Mouse (Mus musculus): ENCODE data around the gene A430005L14Rik.
"Not testable (repeated sequence)": the region's sequence is repeated elsewhere in the genome, so short reads cannot be mapped to it uniquely, and the experiment has no call there.

Gene A430005L14Rik

DNA sequence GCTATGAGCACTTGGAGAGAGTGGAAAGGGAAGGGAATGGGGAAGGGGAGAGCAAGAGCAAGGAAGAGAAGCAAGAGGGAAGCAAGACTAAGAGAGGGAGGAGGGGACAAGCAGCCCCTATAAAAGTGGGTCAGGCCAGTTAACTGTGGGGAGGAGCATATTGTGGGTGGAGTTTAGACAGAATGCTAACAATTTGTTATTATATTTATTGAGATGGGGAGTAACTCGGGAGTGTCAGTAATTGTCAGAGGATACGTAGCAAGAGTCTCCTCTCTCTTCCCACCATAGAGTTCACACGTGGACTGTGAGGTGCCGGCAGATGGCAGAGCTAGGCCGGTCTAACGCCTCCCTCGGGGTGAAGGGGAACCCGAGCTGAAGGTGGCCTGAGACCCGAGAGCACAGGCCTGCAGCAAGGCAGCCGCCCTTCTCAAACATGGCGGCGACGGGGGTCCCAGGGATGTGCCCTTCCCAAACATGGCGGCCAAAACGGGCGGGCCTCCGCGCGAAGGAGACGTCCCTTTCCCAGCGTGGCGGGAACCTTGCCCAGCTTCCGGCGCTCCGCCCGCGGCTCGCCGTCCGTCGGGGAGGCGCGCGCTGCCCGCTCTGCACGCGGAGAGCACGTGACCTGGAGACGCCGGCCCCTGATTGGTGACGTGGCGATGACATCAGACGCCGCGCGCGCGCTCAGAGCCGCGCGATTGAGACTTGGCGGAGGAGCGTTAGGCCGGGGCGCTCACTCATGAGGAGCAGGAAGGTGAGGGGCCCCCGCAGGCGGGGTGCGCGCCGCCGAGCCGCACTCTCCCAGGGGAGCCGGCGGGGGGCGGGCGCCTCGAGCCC, at the start of gene A430005L14Rik:
TSS of gene A430005L14Rik (plus strand) at position 669 of the 837 bp plus-strand sequence.
- DNase-seq (ENCODE audit: low spot score) = peak; percentile 96

DNA sequence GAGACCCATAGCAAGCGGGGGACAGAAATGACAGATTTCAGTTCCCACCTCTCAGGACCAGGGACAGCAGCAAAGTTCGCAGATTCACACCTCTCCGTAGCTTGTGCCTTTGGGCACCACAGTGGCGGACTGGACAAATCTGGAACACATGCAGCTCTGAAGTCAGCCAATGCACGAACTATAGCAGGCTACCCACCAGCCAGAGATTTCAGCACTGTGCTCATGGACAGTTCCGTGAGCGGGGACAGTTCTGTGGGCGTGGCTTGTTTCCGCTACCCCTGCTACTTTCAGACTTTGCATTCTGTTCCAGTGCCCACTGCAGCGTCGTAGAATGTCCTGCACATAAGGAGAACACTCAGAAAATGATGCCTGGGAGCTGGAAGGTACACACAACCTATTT, 49.5 kb upstream of the A430005L14Rik start:
- peak; percentile 24 for DNase-seq (ENCODE audit: low spot score)

DNA sequence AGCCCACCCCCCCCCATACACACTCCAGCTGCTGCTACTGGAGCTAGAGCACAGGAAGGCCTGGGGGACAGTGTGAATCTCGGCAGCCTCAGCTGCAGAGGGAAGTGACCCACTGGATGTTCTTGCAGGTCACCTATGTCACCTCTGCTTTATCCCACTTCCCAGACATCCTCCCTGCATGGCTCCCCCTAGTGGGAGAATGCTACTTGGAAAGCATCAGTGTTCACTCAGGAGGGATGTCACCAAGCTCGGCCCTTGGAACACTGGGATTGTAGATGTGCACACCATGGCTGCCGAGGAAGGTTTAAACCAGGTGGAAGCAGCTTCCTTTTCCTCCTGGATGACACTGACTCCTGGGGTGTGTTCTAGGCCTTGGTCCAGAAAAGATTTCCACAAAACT, 43.4 kb upstream of the A430005L14Rik start:
- no peak for DNase-seq (ENCODE audit: low spot score)

DNA sequence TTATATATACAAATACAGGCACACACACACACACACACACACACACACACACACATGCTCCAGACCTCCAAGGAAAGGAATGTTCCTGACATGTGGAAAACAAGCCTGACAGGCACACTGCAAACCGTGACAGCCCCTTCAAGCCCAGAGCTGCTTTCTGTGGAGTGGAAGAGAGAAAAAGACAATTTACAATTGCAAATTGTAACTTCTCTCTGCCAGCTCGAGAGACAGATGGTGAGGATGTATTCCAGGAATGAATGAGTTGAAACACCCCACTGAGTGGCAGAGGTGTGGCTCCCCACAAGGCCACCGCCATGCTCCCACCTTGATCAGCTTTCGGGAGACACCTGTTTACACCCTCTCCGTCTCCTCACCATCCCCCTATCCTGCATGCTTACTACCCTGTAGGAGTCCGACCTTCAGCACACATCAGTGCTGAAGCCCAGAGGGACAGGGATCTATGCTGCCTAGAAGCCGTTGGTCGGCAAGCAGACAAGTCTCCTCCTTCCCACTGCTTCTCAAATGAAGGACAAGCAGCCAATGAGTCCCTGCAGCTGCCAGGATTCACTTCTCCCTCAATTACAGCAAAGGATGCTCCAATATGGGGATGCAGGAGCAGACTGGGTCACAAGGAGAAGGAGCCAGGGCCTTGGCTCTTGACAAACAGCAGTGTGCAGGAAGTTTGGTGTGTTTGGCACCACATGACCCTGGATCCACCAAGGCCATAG, 39.1 kb upstream of the A430005L14Rik start:
- DNase-seq (ENCODE audit: low spot score) = no peak

DNA sequence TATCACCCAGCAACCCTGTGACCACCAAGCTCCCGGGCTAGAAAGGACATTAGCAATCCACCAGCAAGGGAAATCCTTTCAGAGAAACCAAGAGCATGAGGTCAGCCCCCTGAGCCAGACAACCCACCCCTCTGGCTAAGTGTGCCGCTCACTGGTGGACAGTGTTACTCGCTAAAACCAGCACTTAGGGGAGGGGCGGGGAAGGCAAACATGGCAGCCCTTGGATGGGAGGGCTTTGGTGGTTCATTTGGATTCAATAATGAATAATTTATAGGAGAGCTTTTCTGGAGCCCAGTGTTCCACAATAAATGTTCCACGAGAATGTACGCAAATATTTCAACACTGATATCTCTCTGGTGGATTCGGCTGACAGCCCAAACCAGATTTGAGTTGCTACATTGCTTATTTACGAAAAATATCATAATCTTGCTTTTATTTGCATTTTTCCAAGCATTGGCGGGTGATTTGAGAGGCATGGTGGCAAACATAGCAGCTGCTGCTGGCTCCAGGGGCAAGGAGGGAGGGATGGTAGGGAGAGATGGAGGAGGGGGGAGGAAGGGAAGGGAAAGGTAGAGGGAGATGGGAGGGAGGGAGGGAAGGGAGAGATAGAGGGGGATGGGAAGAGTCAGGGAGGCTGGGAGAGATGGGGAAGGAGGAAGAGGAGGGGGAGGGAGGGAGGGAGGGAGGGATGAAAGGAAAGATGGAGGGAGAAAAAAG, 36.4 kb upstream of the A430005L14Rik start:
- no peak for DNase-seq (ENCODE audit: low spot score)

DNA sequence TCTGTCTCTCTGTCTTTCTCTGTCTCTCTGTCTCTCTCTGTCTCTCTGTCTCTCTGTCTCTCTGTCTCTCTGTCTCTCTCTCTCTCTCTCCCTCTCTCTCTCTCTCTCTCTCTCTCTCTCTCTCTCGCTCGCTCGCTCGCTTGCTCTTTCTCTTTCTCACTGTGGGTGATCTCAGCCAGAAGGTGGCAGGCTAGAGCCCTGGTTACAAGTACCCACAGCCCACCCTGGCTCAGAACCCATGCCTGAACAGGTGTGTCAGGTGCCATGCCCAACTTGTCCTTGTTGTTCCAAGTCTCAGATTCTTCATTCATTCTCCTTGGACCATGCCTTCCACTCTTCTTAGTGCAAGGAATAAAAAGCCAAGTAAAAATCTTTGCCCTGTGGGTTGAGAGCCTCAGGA, 34.9 kb upstream of the A430005L14Rik start:
- DNase-seq (ENCODE audit: low spot score) = not testable (repeated sequence)

DNA sequence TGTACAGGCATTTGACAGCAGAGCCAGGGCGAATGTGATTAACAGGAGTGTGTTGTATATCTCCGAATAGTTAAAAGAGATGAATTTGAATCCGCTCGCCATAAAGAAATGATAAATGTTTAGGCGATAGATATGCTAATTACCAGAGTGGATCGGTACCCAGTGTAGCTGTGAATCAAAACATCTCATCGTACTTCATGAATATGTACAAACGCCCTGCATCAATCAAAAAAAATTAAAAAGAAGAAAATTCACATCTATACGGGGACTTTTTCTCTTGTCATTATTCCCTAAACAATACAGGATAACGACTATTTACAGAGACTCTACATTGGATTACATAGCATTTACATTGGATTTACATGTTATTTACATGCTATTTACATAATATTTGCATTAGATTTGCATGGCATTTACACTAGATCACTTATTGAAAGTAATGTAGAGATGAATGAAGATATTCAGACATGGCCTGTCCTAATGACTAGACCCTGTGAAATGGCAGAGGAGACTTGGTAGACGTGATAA, 28.2 kb upstream of the A430005L14Rik start:
- DNase-seq (ENCODE audit: low spot score) = no peak

DNA sequence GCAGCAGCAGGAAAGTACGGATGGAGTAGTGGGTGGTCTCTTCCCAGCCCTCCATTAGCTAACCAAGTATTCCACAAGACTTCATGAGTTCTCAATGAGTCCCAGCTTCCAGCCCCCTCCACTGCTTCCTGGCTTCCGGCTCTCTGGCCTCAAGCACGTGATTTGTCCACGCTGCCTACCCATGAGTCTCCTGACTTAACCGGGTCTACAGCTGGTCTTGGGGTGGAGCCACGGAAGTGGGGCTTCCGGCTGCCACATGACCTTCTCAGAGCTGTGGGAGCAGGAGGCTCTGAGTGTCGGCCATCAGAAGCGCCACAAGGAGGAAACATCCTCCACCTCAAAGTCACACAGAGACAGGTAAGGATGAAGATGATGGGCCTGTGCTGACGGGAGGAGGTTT, 27.6 kb upstream of the A430005L14Rik start:
- no peak for DNase-seq (ENCODE audit: low spot score)

DNA sequence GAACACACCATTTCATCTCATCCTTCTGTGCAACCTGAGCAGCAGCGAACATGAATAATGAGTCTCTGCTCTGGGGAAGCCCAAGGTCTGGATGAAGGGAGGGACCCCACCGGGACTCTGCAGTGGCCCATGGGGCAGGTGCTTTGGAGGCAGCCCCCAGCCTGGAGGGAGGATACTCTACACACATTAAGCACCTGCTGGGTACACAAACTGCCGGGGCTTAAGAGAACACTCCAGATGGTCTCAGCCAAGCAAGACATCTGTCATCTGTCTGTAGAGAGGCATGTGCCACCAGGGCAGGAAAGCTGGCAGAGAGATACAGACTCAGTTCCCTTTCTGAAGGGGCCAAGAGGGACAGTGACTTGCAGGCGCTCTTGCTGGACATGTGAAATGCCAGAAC, 27.1 kb upstream of the A430005L14Rik start:
- no peak for DNase-seq (ENCODE audit: low spot score)

DNA sequence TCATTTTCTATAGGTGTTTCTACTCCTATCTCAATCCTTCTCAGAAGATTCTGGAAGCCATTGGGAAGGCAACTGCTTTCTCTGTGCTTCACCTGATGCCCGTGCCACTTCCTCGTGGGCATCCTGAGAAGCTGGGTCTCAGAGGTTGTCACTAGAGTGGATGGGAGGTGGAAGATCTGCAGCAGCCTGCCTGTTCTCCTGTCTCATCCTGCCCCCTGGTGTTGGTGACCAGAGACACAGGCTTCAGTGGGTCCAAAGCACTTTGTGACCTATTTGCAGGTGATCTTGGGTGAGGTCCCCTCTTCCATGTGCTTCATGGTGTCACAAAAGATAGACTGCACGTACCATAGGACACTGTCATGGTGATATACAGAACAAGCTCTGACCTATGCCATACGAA, 13.8 kb upstream of the A430005L14Rik start:
- DNase-seq (ENCODE audit: low spot score) = peak; percentile 14

DNA sequence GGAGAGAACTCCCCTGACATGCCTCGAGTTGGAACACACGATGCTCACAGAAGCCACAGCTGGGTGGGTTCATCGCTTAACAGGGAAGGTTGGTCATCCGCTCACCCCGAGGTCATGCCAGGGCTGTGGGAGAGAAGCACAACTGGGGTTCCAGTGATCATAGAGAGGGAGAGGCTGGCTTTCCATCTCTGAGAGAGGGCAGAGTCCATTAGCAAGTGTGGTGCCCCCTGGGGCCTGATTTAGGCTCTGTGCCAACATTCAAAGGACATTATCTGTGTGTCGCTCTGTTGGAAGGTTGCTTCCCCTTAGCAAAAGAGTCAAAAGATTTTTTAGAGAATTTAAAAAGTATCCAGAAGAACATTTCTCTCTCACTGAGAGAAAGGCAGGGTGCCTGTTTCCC, 12.8 kb upstream of the A430005L14Rik start:
- no peak for DNase-seq (ENCODE audit: low spot score)

DNA sequence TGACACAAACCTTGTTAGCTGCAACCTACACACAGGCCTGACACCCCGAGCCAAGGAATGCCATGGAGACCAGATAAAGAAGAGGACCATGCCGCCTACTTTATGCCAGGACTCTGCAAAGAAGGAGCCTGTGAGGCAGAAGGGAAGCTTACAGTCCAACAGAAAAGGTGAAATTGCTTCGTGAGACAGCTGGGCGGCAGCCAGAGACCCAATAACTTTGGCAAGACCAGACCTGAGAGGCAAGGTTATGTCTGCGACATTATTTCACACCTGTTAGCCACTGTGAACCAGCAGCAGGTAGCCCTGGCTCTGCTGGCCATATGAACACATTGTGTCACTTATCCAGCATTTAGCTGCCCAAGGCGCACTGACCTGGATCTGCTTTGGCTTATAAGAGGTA, 11.3 kb upstream of the A430005L14Rik start:
- no peak for DNase-seq (ENCODE audit: low spot score)

DNA sequence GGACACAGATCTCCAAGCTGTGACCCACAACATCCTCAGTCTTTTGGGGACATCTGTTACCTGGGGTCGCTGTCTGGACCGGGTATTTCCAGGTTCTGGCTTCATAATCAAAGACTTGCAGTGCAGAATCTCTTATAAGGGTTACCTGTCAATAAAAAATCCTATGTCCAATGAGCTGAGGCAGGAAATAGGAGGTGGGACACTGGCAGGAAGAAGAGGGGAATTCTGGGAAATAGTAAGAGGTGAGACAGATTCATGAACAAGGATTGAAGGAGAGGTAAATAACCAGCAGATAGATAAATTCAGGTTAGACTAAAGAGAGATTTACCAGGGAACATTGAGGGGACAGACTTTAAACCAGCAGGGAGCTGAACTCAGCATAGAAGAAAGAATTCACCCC, 6.7 kb upstream of the A430005L14Rik start:
- no peak for DNase-seq (ENCODE audit: low spot score)

DNA sequence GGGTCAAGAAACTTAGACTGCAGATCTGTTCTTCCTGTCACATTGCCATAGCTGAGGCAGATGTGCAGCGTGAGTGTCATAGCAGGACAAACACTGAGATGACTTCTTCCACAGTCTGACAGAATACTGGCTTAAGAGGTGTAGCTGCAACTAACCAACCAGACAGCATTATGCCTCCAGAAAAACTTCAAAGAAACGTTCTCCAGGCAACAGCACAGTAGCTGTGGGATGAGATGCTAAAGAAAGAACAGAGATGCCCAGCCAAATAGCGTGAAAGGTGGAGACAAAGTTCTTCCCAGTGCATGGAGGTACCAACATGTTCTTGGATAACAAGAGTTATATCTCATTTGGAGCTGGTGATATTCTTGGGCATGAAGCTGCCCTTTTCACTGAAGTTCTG, 5.9 kb upstream of the A430005L14Rik start:
- no peak for DNase-seq (ENCODE audit: low spot score)

DNA sequence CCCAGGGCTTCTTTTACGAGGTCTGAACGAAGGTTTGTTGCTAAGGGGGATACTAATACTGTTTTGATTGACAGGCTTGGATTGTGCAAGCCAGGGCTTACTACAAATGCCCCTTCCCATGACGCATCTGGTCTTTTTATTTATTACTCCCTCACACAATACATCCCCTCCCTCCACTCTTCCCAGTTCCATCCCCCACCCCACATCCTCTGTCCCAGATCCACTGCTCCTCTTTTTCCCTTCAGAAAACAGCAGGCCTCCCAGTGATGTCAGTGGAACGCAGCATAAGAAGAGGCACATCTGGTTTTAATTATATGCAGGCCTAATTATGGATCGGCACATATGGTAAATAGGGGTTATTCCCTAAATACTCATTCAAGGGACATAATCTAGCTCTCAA, 5.3 kb upstream of the A430005L14Rik start:
- DNase-seq (ENCODE audit: low spot score) = no peak

DNA sequence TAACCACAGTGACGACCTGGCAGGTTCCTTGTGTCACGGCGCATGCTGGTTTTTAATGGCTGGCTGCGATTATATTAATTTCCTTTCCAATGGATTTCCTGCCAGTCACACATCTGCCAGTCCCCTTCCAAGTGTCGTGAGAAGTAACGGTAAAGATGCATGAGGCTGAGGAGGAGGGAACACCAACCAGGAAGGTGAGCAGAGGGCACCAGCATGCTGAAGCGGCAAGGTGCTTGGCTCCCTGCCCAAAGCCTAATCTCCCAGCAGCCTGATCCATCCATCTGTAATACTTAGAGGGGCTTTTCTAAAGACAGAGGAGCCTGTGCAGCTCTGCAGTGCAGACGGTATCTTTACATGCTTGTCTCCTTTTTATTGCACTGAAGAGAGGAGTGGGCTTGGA, 1.4 kb upstream of the A430005L14Rik start:
- no peak for DNase-seq (ENCODE audit: low spot score)

DNA sequence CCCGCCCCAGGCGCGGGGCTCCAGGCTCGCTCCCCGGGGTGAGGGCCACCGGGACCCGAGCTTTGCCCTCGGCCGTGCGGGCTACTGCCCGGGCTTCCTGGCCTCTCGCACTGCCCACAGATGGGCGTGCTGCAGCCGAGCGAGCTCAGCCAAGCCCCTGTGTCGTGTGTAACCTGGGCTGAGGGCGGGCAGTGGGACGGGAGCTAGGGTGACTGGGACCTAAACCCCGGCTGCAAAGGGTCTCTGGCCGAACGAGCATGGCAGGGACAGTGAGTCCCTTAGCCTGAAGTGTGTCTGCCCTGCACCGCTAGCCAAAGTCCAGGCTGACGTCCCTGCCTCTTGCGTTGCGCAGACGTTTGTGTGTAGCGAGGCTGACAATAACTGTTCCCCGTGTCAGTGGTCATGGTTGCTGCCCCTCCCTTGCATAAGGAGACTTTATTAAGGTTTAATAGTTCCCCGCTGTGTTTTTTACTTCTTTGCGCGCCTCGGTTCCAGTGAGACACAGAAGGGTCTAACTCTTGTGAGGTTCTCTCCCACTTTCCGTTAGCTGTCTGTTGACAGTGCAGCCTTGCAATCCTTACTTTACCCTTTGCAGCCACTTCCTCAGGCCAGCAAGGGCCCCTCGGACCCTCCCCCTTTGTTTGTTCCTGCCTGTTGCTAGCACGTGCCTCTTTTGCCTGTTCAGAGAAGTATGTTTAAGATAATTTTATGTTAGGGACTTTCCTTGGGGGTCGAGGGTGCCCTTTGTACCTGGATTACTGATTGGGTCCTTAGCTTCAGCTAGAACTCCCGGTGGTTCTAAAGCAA, 610 bp downstream of the A430005L14Rik start:
- DNase-seq (ENCODE audit: low spot score) = peak; percentile 81

DNA sequence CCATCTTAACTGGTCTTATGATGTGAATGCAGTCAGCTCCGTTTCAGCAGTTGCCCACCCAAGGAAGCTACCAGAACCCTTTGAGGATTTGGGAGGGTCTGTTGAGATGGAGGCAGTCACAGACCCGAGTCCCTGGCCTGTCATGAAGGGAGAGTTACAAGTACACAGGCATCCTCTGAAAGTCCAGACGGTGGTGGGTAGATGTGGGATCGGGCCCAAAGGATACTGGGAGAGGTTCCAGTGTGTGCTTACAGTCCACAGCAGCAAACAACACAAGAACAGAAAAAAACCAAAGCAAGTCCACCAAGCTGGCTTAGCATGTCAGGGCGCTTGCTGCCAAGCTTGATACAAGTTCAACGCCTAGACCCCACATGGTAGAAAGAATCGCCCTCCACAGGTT, 5.6 kb downstream of the A430005L14Rik start:
- no peak for DNase-seq (ENCODE audit: low spot score)

DNA sequence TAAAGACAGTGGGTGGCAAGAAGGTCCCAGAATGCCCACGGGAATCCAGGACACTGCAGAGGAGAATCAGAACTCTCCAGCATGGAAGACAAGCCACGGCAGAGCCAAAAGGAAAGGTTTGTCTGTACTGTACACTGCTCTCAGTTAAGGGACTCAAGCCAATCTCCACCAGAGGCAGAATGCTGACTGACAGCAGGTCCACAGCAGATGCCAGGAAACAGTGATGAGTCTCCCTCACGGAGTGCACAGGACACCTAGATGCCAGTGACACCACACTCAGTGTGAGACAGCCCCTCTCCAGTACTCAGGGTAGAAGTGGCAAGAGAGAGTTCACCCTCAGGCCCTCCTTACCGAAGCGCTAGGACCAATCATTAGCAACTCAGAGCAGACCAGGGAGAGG, 9.6 kb downstream of the A430005L14Rik start:
- DNase-seq (ENCODE audit: low spot score) = no peak

DNA sequence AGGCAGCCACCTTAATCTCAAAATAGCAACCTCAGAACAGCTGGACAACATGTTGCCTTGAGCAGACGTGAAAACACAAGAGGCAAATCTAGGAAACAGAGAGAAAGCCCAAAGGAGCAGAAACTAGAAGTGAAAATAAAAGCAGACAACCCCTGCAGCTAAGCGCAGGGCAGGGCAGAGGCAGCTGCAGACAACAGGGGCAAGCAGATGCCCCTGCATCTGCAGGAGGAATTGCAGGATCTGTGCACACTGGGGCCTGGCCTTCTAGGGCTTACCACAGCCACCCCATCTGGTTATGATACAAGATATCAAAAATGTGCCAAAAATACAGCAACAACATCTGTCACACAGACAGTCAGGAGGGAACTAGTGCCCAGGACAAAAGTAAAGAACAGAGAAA, 10.5 kb downstream of the A430005L14Rik start:
- DNase-seq (ENCODE audit: low spot score) = no peak

DNA sequence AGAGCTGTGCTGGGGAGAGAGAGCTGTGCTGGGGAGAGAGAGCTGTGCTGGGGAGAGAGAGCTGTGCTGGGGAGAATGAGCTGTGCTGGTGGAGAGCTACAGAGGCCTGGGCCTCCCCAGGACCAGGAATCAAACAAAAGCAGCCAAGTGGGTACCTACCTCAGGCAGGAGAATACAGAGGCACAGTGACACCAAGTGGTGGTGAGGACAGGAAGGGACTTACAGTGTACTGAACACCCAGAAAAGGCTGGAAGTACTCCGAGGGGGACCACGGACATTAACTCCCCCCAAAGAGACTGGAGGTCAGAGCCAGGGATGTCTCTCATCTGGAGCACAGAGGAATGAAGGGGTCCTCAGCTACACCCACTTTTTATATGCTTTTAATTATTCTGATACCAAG, 11.0 kb downstream of the A430005L14Rik start:
- DNase-seq (ENCODE audit: low spot score) = no peak
